Mouse (Mus musculus) liver, embryonic 14.5 days (tissue): ENCODE data around the gene Phf14.

Experiments
- CTCF ChIP-seq: IDR thresholded peaks from 2 replicates; pipeline ENCODE4 v1.5.1; 2016; ENCODE audit warnings: antibody characterized with exemption, low read depth, control low read depth
- EP300 ChIP-seq: IDR thresholded peaks from 2 replicates; pipeline ENCODE4 v1.6.1; 2016; ENCODE audit warnings: antibody characterized with exemption, low read depth

- TF ChIP-seq CTCF (no peak), EP300 (no peak)
Measured at GRCm38 (mm10) chr6:11942089-11942488, 34.5 kb downstream of the Phf14 start.
